Mouse (Mus musculus) gastrocnemius, postnatal 36 days (tissue): ENCODE measurements around the gene Asb8. TPM values are rescaled to one million over a fixed set of nuclear protein-coding genes. Genes with fewer than 3 reads are reported as not detected.

Experiments
- DNase-seq, 2 experiments: peaks; one replicate each; pipeline ENCODE4 v3.0.0; 2022
- intact Hi-C: fragments of 180-260 bp; cut with DNase I; formaldehyde crosslinking; loops from one replicate; pipeline ENCODE4 v1.15.1; 2025
- total RNA-seq, 2 experiments: library from RNA; stranded (reverse); gene quantifications; 2 replicates each; pipeline ENCODE4 v1.2.3; 2021

The Asb8 gene
- total RNA-seq, 2 experiments from 2014 or later: 107 to 122 TPM

- intact Hi-C loops: no loop called here
- no peak for DNase-seq
These were observed 33.3 kb downstream of the Asb8 start for GRCm38 (mm10) chr15:98131942-98132655.

GRCm38 (mm10) chr15:98131451-98131850 is 34.0 kb downstream of the Asb8 start:
- no peak for DNase-seq
- intact Hi-C loops: no loop called here

GRCm38 (mm10) chr15:98131001-98131400 is 34.4 kb downstream of the Asb8 start:
- intact Hi-C loops: no loop called here
- DNase-seq: peak in 1 of 2 experiments; percentile 44

GRCm38 (mm10) chr15:98120831-98121230 is 44.6 kb downstream of the Asb8 start:
- intact Hi-C loops: no loop called here
- no peak for DNase-seq

GRCm38 (mm10) chr15:98119363-98119762 is 46.1 kb downstream of the Asb8 start:
- peak in 1 of 2 experiments; percentile 52 for DNase-seq
- intact Hi-C loops: no loop called here

- DNase-seq: no peak
These were observed 49.1 kb downstream of the Asb8 start for GRCm38 (mm10) chr15:98116287-98116686.

GRCm38 (mm10) chr15:98115779-98116163 is 49.7 kb downstream of the Asb8 start:
- no peak for DNase-seq
- intact Hi-C loops: no loop called here

More at GRCm38 (mm10) chr15:98116287-98116686, 49.1 kb downstream of the Asb8 start:
- intact Hi-C loops: no loop called here

- intact Hi-C loops: loop anchor here (5.0 kb wide), 1 partner anchor 32 kb away; no protein-coding TSS in a partner anchor
- DNase-seq: no peak
These were observed 50.3 kb downstream of the Asb8 start for GRCm38 (mm10) chr15:98114852-98115778.

- intact Hi-C loops: loop anchor here (5.0 kb wide), 1 partner anchor 33 kb away; no protein-coding TSS in a partner anchor
These were observed 51.1 kb downstream of the Asb8 start for GRCm38 (mm10) chr15:98114098-98114851.

GRCm38 (mm10) chr15:98111791-98112190 is 53.6 kb downstream of the Asb8 start:
- intact Hi-C loops: loop anchor here (5.0 kb wide), 1 partner anchor 36 kb away; no protein-coding TSS in a partner anchor
- DNase-seq: no peak

More at GRCm38 (mm10) chr15:98114098-98114851, 51.1 kb downstream of the Asb8 start:
- no peak for DNase-seq

- intact Hi-C loops: loop anchor here (10.0 kb wide), 1 partner anchor 716 kb away; no protein-coding TSS in a partner anchor
These were observed 56.9 kb downstream of the Asb8 start for GRCm38 (mm10) chr15:98108297-98109152.

GRCm38 (mm10) chr15:98107703-98108296 is 57.6 kb downstream of the Asb8 start:
- no peak for DNase-seq
- intact Hi-C loops: loop anchor here (10.0 kb wide), 1 partner anchor 717 kb away; no protein-coding TSS in a partner anchor

More at GRCm38 (mm10) chr15:98108297-98109152, 56.9 kb downstream of the Asb8 start:
- peak; percentile 77 to 83 for DNase-seq

GRCm38 (mm10) chr15:98107230-98107629 is 58.2 kb downstream of the Asb8 start:
- no peak for DNase-seq
- intact Hi-C loops: loop anchor here (10.0 kb wide), 1 partner anchor 718 kb away; no protein-coding TSS in a partner anchor

- intact Hi-C loops: loop anchor here (10.0 kb wide), 1 partner anchor 718 kb away; no protein-coding TSS in a partner anchor
- no peak for DNase-seq
These were observed 58.9 kb downstream of the Asb8 start for GRCm38 (mm10) chr15:98106506-98106905.

- no peak for DNase-seq
- intact Hi-C loops: loop anchor here (10.0 kb wide), 1 partner anchor 722 kb away; no protein-coding TSS in a partner anchor
These were observed 63.0 kb downstream of the Asb8 start for GRCm38 (mm10) chr15:98102401-98102800.

GRCm38 (mm10) chr15:98098519-98098918 is 66.9 kb downstream of the Asb8 start:
- intact Hi-C loops: no loop called here

GRCm38 (mm10) chr15:98096957-98097356 is 68.5 kb downstream of the Asb8 start:
- no peak for DNase-seq
- intact Hi-C loops: no loop called here

More at GRCm38 (mm10) chr15:98098519-98098918, 66.9 kb downstream of the Asb8 start:
- DNase-seq: no peak

- no peak for DNase-seq
- intact Hi-C loops: loop anchor here (5.0 kb wide), 1 partner anchor 77 kb away; no protein-coding TSS in a partner anchor
These were observed 70.5 kb downstream of the Asb8 start for GRCm38 (mm10) chr15:98094905-98095304.
